Mouse (Mus musculus) ES-E14 (cell line): ENCODE results near the gene 2610507B11Rik. TPM values are rescaled to one million over a fixed set of nuclear protein-coding genes. Genes with fewer than 3 reads are reported as not detected.

Source experiments
- DNase-seq: peaks from one replicate; pipeline ENCODE4 v3.0.0-alpha.2; 2013; ENCODE audit warnings: low read depth, low spot score
- H3K27ac ChIP-seq: 2 replicates; pipeline ENCODE4 v1.5.1; 2012; ENCODE audit warnings: low read depth, mild to moderate bottlenecking, low read length, moderate library complexity, mixed read lengths; ENCODE audit not compliant: poor library complexity, insufficient read depth, severe bottlenecking
- H3K36me3 ChIP-seq: 2 replicates; pipeline ENCODE4 v1.6.1; 2012; ENCODE audit warnings: mild to moderate bottlenecking, low read length, moderate library complexity, mixed read lengths; ENCODE audit not compliant: control insufficient read depth, poor library complexity, insufficient read depth, severe bottlenecking
- H3K4me1 ChIP-seq, 2 experiments: fragments of 150-350 bp in 1 of 2; sonication (generic) in 1 of 2; 2 replicates each; pipeline ENCODE4 v1.6.1; 2012; ENCODE audit warnings: low read length in 2 of 2, mild to moderate bottlenecking in 1 of 2, mixed read lengths in 1 of 2; ENCODE audit not compliant: control insufficient read depth in 2 of 2, insufficient read depth in 2 of 2, poor library complexity in 1 of 2
- H3K4me3 ChIP-seq, 2 experiments: fragments of 150-350 bp in 1 of 2; sonication (generic) in 1 of 2; 2 replicates each; pipeline ENCODE4 v1.5.1; 2012; ENCODE audit warnings: low read length in 2 of 2, low read depth in 1 of 2, mild to moderate bottlenecking in 1 of 2, mixed read lengths in 1 of 2; ENCODE audit not compliant: insufficient read depth in 1 of 2, poor library complexity in 1 of 2, severe bottlenecking in 1 of 2
- H3K9ac ChIP-seq: 2 replicates; pipeline ENCODE4 v1.6.1; 2012; ENCODE audit warnings: low read depth, mild to moderate bottlenecking, low read length, mixed read lengths; ENCODE audit not compliant: poor library complexity, insufficient read depth, severe bottlenecking
- H3K9me3 ChIP-seq: fragments of 150-350 bp; sonication (generic); 2 replicates; pipeline ENCODE4 v1.6.1; 2012; ENCODE audit warnings: low read depth, mild to moderate bottlenecking, low read length; ENCODE audit not compliant: control insufficient read depth, insufficient read depth
- CHD2 ChIP-seq: IDR thresholded peaks from 2 replicates; pipeline ENCODE4 v1.6.1; 2014; ENCODE audit warnings: mild to moderate bottlenecking, low read depth, low read length, inconsistent platforms
- HCFC1 ChIP-seq: IDR thresholded peaks from 2 replicates; pipeline ENCODE4 v1.6.1; 2012; ENCODE audit warnings: low read length, inconsistent platforms, borderline replicate concordance; ENCODE audit not compliant: insufficient read depth
- MAFK ChIP-seq: IDR thresholded peaks from 2 replicates; pipeline ENCODE4 v1.6.1; 2014; ENCODE audit warnings: mild to moderate bottlenecking, low read depth, low read length, inconsistent platforms; ENCODE audit not compliant: insufficient read depth
- ZC3H11A ChIP-seq: IDR thresholded peaks from 2 replicates; pipeline ENCODE4 v1.6.1; 2012; ENCODE audit warnings: low read depth, mild to moderate bottlenecking, inconsistent platforms, low read length, borderline replicate concordance
- ZNF384 ChIP-seq: IDR thresholded peaks from 2 replicates; pipeline ENCODE4 v1.6.1; 2012; ENCODE audit warnings: low read depth, low read length, inconsistent platforms
- in situ Hi-C, 2 experiments: fragments of 600-800 bp; cut with MboI; formaldehyde crosslinking; loops; one replicate each; pipeline ENCODE4 v1.15.1; 2025; ENCODE audit warnings: low sequenced_read_pairs in 2 of 2, inconsistent platforms in 1 of 2; ENCODE audit not compliant: unreplicated experiment in 2 of 2
- total RNA-seq: library from RNA; depleted of rRNA; stranded (reverse); fragments of 300-350 nt; gene quantifications from 2 replicates; pipeline ENCODE4 v1.2.3, GENCODE M21; 2012

2610507B11Rik gene
- total RNA-seq, 1 experiment: 210 TPM

GRCm38 (mm10) chr11:78322076-78322831 lies 60.7 kb downstream of the 2610507B11Rik start:
- peaks cover 0 to 9% of the 10 kb centered on the region in 2 experiments; a peak in 2 of 4 replicates for H3K4me1 ChIP-seq
- H3K9me3 ChIP-seq: no peaks in the 10 kb centered on the region
- DNase-seq: no peak
- H3K4me3 ChIP-seq: peak overlapping the region in 1 of 2 experiments; percentile 73; a peak in 1 of 4 replicates
- H3K27ac ChIP-seq: peak overlapping the region; percentile 15; the same call in 1 of the 2 replicates
- in situ Hi-C loops: no loop called here
- no peak for TF ChIP-seq ZNF384
- TF ChIP-seq MAFK: no peak
- TF ChIP-seq ZC3H11A: no peak
- TF ChIP-seq CHD2: no peak
- no peak for TF ChIP-seq HCFC1
- no peak overlapping the region for H3K9ac ChIP-seq
- peaks cover 29% of the 10 kb centered on the region for H3K36me3 ChIP-seq

GRCm38 (mm10) chr11:78322860-78323259 lies 61.3 kb downstream of the 2610507B11Rik start, which contains the start of gene Aldoc:
Gene Aldoc (plus strand): TSS chr11:78322968.
- in situ Hi-C loops: no loop called here
- no peaks in the 10 kb centered on the region for H3K9me3 ChIP-seq
- peaks cover 26% of the 10 kb centered on the region for H3K36me3 ChIP-seq
- H3K9ac ChIP-seq: peak within 1 kb of the TSS; percentile 57; the same call in 1 of the 2 replicates
- DNase-seq: peak; percentile 93
- H3K4me1 ChIP-seq: peaks cover 0 to 6% of the 10 kb centered on the region in 2 experiments; a peak in 2 of 4 replicates
- peak within 1 kb of the TSS; percentile 15; the same call in 1 of the 2 replicates for H3K27ac ChIP-seq
- H3K4me3 ChIP-seq: peak within 1 kb of the TSS; percentile 55 to 73; a peak in 3 of 4 replicates
- TF ChIP-seq CHD2 (no peak), MAFK (no peak), HCFC1 (no peak), ZNF384 (no peak), ZC3H11A (no peak)

- no peak overlapping the region for H3K4me3 ChIP-seq
- no peak overlapping the region for H3K27ac ChIP-seq
- H3K9ac ChIP-seq: no peak overlapping the region
- TF ChIP-seq ZNF384 (no peak), ZC3H11A (no peak), MAFK (no peak), HCFC1 (no peak), CHD2 (no peak)
- in situ Hi-C loops: no loop called here
- no peak for DNase-seq
- no peaks in the 10 kb centered on the region for H3K9me3 ChIP-seq
- H3K4me1 ChIP-seq: peaks cover 0 to 5% of the 10 kb centered on the region in 2 experiments; a peak in 2 of 4 replicates
- H3K36me3 ChIP-seq: peaks cover 23% of the 10 kb centered on the region
Observed at GRCm38 (mm10) chr11:78324000-78324785, 62.6 kb downstream of the 2610507B11Rik start.

GRCm38 (mm10) chr11:78324965-78325364 lies 63.4 kb downstream of the 2610507B11Rik start:
- Histone ChIP-seq H3K4me1 (peaks cover 2 to 5% of the 10 kb centered on the region in 2 experiments; a peak in 3 of 4 replicates), H3K36me3 (peaks cover 18% of the 10 kb centered on the region), H3K4me3 (no peak overlapping the region), H3K9me3 (no peaks in the 10 kb centered on the region), H3K27ac (no peak overlapping the region), H3K9ac (no peak overlapping the region)
- in situ Hi-C loops: no loop called here
- no peak for DNase-seq
- TF ChIP-seq CHD2: no peak
- TF ChIP-seq HCFC1: no peak
- TF ChIP-seq ZC3H11A: no peak
- TF ChIP-seq ZNF384: no peak
- no peak for TF ChIP-seq MAFK
